Mouse (Mus musculus) monocyte, adult 5-6 weeks (primary cell): ENCODE measurements at regions not wholly inside any gene's neighbourhood (a gene's known extent, or its start where the extent isn't known, plus 50 kb on each side); places are given as distances from the start of the nearest gene placed in this dataset.

ENCODE experiments used
- ATAC-seq: fragments of 153-309, 156-312 bp; replicated peaks from 2 replicates; pipeline ENCODE4 v1.8.0; 2017; ENCODE audit warnings: mild to moderate bottlenecking; ENCODE audit not compliant: low TSS enrichment, insufficient number of reproducible peaks, severe bottlenecking, poor library complexity, low FRiP score

DNA sequence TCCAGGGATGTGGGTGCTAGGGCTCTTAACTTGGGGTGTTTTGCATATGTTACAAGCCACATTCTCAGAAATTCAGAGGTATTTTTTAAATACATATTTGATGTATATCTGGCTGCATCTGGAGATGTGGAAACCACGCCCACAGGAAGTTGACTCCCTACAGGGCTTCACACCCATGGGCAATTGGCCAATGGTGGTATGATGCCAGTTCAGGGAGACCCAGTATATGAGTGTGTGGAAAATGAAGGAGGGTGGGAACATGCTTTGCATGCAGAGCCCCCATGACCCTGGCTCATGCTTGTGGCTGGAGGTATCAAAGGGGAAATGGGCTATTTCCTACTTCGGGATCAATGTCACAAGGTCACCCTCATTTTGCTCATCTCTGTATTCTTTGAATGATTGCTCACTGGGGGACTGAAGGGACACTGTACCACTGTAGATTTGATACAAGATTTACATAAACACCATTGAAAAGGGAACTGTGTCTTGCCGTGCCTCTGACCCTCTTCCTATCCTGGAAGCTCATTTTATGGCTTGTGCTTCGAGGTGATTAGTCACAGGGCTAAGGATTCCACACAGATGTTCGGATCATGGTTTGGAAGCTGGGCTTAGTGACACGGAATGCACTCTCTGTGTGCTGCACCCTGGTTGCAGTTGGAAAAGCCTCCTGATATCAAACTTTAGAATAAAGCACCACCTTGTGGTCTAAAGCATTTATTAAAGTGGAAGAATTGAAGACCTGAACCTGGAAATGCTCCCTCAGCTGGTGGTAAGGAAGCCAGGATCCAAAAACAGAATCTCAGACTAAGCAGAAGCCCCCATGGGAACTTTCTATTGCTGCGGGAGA lies 56.8 kb upstream of the Edn1 start:
- ATAC-seq = 0 out of 2 replicates have a peak, but pooled peaks have one; percentile 47

DNA sequence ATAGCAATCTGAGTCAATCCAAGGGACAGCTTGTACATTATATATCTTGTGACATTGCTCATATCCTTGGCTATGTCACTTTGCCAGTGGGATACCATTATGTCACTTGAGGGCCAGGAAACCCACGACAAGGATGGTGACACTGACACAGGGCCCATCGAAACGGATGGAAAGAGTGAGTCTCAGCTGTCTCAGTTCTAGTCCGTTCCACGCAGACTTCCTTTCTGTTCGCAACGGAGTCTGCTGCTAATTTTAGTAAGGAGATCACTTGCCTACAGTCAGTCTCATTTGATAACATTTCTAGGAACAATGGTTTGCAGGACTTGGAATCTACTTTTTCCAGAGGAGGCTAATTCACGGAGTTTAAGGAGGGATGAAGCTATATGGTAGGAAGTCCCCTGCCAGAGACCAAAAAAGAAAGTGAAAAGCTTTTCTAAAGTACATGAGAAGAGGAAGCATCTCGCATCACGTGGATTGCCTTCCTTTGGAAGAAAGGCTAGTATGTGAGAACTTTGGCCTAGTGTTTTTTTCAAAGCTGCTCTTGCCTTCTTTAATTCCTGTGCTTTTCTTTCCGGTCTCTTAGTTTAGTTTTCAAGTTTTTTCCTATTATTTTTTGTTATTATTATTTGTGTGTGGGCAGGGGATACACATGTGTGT lies 55.4 kb upstream of the Edn1 start:
- peak; percentile 53; the same call in 1 of the 2 replicates for ATAC-seq
